Mouse (Mus musculus): Measurements from ENCODE around the gene Atp5k. TPM values are rescaled to one million over a fixed set of nuclear protein-coding genes. Genes with fewer than 3 reads are reported as not detected.

Gene Atp5k
- polyA plus RNA-seq, 1 experiment from 2014 or later = 398 TPM

DNA sequence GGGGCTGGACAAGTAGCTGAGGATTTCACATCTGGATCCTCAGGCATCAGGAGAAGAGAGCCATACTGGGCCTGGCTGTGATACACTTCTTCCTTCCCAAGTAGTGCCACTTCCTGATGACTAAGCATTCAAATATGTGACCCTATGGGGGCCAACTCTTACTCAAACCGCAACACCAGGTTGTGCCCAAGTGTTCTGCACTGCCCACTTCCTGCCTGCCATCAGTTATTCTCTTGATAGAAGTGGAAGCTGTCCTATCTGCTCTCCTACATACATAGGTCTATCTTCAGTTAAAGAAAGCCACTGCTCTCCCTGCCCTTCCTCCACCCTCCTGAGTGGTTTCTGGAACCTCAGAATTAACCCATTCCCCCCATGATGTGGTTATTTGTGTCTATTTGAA is 28.8 kb downstream of the Atp5k start:
- Histone ChIP-seq H3K36me3 (ENCODE audit: control insufficient read depth, insufficient read depth, low read length) (no peaks in the 10 kb centered on the region), H3K4me3 (ENCODE audit: low read length) (no peak overlapping the region), H3K27ac (ENCODE audit: low read depth, low read length) (no peak overlapping the region), H3K9ac (ENCODE audit: low read depth, low read length) (no peak overlapping the region), H3K4me1 (ENCODE audit: control insufficient read depth, insufficient read depth, low read length) (no peaks in the 10 kb centered on the region), H3K27me3 (ENCODE audit: control insufficient read depth, insufficient read depth, low read length) (no peaks in the 10 kb centered on the region; the same call in 1 of the 2 replicates), H3K9me3 (ENCODE audit: control insufficient read depth, low read length) (no peaks in the 10 kb centered on the region), H3K4me2 (replicated peaks; ENCODE audit: low read depth, low read length) (no peak overlapping the region)
- ATAC-seq (ENCODE audit: low FRiP score, low TSS enrichment) = no peak
- 67% methylated on average over 1 of the region's 1 CpGs for whole genome bisulfite sequencing

DNA sequence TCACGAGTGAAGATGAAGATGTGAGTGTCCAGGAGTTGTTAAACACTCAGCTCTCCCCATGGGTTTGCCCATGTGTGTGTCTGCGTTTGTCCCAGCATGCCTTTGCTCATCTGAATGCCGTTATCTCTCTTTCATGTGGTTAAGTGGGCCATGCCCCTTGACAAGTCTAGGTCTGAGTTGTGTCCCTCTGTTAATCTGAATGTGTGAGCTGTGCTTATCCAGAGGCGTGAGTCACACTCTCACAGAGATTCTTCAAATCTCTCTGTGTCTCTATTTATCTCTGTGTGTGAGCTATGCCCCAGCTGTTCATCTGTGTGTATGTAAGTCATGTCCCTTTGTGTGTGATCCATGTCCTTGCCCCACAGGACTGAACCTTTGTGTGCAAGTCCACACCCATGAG is 30.8 kb downstream of the Atp5k start:
- WGBS = 80% methylated on average over 4 of the region's 4 CpGs

DNA sequence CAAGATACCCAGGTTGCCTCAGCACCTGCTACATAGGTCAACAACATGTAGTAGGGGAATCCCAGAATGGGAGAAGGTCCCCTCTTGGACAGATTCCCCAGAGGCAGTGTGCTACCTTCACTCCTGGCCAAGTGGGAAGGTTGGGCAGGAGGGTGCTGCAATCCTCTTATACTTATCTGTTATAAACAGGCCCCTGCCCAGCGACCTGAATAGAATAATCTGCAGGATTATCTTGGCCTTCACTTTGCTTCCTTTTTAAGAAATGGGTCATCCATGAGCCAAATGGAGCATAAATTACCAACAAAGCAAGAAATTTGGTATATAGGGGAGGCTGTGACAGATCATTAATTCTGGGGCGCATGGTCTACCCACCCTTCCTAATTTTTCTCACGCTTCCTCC is 44.5 kb downstream of the Atp5k start:
- Histone ChIP-seq H3K4me3 (ENCODE audit: low read length) (no peak overlapping the region), H3K9ac (ENCODE audit: low read depth, low read length) (no peak overlapping the region), H3K4me2 (replicated peaks; ENCODE audit: low read depth, low read length) (no peak overlapping the region), H3K9me3 (ENCODE audit: control insufficient read depth, low read length) (no peaks in the 10 kb centered on the region), H3K4me1 (ENCODE audit: control insufficient read depth, insufficient read depth, low read length) (no peaks in the 10 kb centered on the region), H3K27ac (ENCODE audit: low read depth, low read length) (no peak overlapping the region), H3K27me3 (ENCODE audit: control insufficient read depth, insufficient read depth, low read length) (no peaks in the 10 kb centered on the region), H3K36me3 (ENCODE audit: control insufficient read depth, insufficient read depth, low read length) (no peaks in the 10 kb centered on the region)
- ATAC-seq (ENCODE audit: low FRiP score, low TSS enrichment) = no peak
- 66% methylated on average over 3 of the region's 3 CpGs for WGBS

More for the DNA sequence above, 30.8 kb downstream of the Atp5k start:
- no peaks in the 10 kb centered on the region for H3K36me3 ChIP-seq (ENCODE audit: control insufficient read depth, insufficient read depth, low read length)
- H3K27me3 ChIP-seq (ENCODE audit: control insufficient read depth, insufficient read depth, low read length) = no peaks in the 10 kb centered on the region
- H3K4me1 ChIP-seq (ENCODE audit: control insufficient read depth, insufficient read depth, low read length) = no peaks in the 10 kb centered on the region
- H3K9me3 ChIP-seq (ENCODE audit: control insufficient read depth, low read length) = no peaks in the 10 kb centered on the region
- no peak overlapping the region for H3K4me3 ChIP-seq (ENCODE audit: low read length)
- no peak overlapping the region for H3K9ac ChIP-seq (ENCODE audit: low read depth, low read length)
- H3K27ac ChIP-seq (ENCODE audit: low read depth, low read length) = no peak overlapping the region
- H3K4me2 ChIP-seq (replicated peaks; ENCODE audit: low read depth, low read length) = no peak overlapping the region
- no peak for ATAC-seq (ENCODE audit: low FRiP score, low TSS enrichment)

DNA sequence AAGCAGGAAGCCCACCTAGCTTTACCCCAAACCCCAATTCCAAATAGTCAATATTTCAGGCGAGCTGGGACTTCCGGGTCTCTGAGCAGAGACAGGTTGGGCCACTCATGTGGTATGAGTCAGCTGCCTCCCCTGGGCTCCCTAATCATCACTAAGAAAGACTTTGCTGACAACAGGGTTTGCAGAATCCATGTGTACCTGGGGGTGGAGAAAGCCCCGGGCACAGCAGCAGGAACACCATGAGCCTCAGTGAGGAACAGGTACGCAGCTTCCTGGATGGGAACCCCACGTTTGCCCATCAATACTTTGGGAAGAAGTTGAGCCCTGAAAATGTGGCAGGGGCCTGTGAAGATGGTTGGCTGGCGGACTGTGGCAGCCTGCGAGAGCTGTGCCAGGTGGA is 46.0 kb downstream of the Atp5k start, which contains the start of gene Pde6b:
TSS of gene Pde6b (plus strand) at position 191 of the 400 bp plus-strand sequence.
- ATAC-seq (ENCODE audit: low FRiP score, low TSS enrichment) = no peak
- no peak within 1 kb of the TSS for H3K4me3 ChIP-seq (ENCODE audit: low read length)
- no peak within 1 kb of the TSS for H3K9ac ChIP-seq (ENCODE audit: low read depth, low read length)
- 0 out of 2 replicates have a peak, but pooled peaks cover 2% of the 10 kb centered on the region for H3K27me3 ChIP-seq (ENCODE audit: control insufficient read depth, insufficient read depth, low read length)
- H3K4me2 ChIP-seq (replicated peaks; ENCODE audit: low read depth, low read length) = no peak within 1 kb of the TSS
- 76% methylated on average over 7 of the region's 7 CpGs for WGBS
- H3K36me3 ChIP-seq (ENCODE audit: control insufficient read depth, insufficient read depth, low read length) = no peaks in the 10 kb centered on the region
- no peaks in the 10 kb centered on the region for H3K4me1 ChIP-seq (ENCODE audit: control insufficient read depth, insufficient read depth, low read length)
- no peaks in the 10 kb centered on the region for H3K9me3 ChIP-seq (ENCODE audit: control insufficient read depth, low read length)
- no peak within 1 kb of the TSS for H3K27ac ChIP-seq (ENCODE audit: low read depth, low read length)

DNA sequence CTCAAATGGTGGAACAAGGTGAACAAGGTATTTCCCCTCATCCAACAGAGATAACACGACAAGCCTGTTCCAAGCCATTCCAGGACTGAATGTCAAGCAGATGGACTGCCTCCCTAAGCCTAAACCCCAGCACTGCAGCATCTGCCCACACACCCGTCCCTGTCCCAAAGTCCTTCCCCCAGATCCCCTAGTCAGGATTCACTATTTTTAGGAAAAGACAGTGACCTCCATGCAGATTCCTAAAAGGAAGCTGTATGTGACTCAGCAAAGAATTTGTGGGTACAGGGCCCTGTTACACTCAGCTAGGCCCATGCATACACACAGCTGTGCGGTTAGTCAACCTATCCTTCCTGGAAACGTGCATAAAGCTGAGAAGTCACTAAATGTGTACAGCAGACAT is 47.8 kb downstream of the Atp5k start:
- Histone ChIP-seq H3K4me1 (ENCODE audit: control insufficient read depth, insufficient read depth, low read length) (no peaks in the 10 kb centered on the region), H3K27ac (ENCODE audit: low read depth, low read length) (no peak overlapping the region), H3K9me3 (ENCODE audit: control insufficient read depth, low read length) (no peaks in the 10 kb centered on the region), H3K9ac (ENCODE audit: low read depth, low read length) (no peak overlapping the region), H3K27me3 (ENCODE audit: control insufficient read depth, insufficient read depth, low read length) (0 out of 2 replicates have a peak, but pooled peaks cover 2% of the 10 kb centered on the region), H3K36me3 (ENCODE audit: control insufficient read depth, insufficient read depth, low read length) (no peaks in the 10 kb centered on the region), H3K4me3 (ENCODE audit: low read length) (no peak overlapping the region), H3K4me2 (replicated peaks; ENCODE audit: low read depth, low read length) (no peak overlapping the region)
- WGBS = 67% methylated on average over 4 of the region's 4 CpGs
- ATAC-seq (ENCODE audit: low FRiP score, low TSS enrichment) = no peak

DNA sequence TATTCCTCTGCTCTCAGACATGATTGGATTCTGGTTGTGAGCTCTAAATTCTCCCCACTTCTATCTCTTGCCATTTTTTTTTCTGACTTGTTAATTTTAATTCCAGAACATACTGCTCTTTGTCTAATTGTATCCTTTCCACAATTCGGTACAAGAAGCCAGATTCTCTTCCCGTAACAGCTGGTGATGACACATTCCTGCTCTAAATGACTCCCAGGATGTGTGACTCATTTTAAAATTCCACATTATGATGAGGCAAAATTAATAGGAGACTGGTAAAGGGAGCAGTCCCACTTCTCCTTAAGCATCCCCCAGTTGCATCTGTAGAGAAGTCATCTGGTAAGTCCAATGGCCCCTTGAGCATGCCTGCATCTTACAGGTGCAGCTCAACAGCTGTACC is 48.6 kb downstream of the Atp5k start:
- H3K27me3 ChIP-seq (ENCODE audit: control insufficient read depth, insufficient read depth, low read length) = 0 out of 2 replicates have a peak, but pooled peaks cover 2% of the 10 kb centered on the region
- no peak overlapping the region for H3K9ac ChIP-seq (ENCODE audit: low read depth, low read length)
- no peaks in the 10 kb centered on the region for H3K9me3 ChIP-seq (ENCODE audit: control insufficient read depth, low read length)
- ATAC-seq (ENCODE audit: low FRiP score, low TSS enrichment) = no peak
- no peaks in the 10 kb centered on the region for H3K4me1 ChIP-seq (ENCODE audit: control insufficient read depth, insufficient read depth, low read length)
- H3K36me3 ChIP-seq (ENCODE audit: control insufficient read depth, insufficient read depth, low read length) = no peaks in the 10 kb centered on the region
- H3K4me3 ChIP-seq (ENCODE audit: low read length) = no peak overlapping the region
- H3K27ac ChIP-seq (ENCODE audit: low read depth, low read length) = no peak overlapping the region
- H3K4me2 ChIP-seq (replicated peaks; ENCODE audit: low read depth, low read length) = no peak overlapping the region
- WGBS = 86% methylated on average over 2 of the region's 2 CpGs

Other genes with a start within 250 kb of the Atp5k start
- 37.2 and 49.9 TPM in 2 replicates for gene Dr1, start 165.6 kb downstream of the Atp5k start, polyA plus RNA-seq (2014; fragmentation: Nextera tagmentation; extraction: Ambion mirVana)
- gene Pigg, start 121.8 kb downstream of the Atp5k start, polyA plus RNA-seq (2014; fragmentation: Nextera tagmentation; extraction: Ambion mirVana) = 2.5 and 3.1 TPM in 2 replicates
- gene Gm42517, start 66.5 kb downstream of the Atp5k start, polyA plus RNA-seq (2014; fragmentation: Nextera tagmentation; extraction: Ambion mirVana) = not detected in 2 replicates
- 0.23 and 0.27 TPM in 2 replicates for gene Pde6b, start 46.1 kb downstream of the Atp5k start, polyA plus RNA-seq (2014; fragmentation: Nextera tagmentation; extraction: Ambion mirVana)
- gene Mfsd7a, start 14.4 kb upstream of the Atp5k start, polyA plus RNA-seq (2014; fragmentation: Nextera tagmentation; extraction: Ambion mirVana) = 0.30 and 0.40 TPM in 2 replicates
- 17.2 and 28.2 TPM in 2 replicates for gene Pcgf3, start 26.8 kb upstream of the Atp5k start, polyA plus RNA-seq (2014; fragmentation: Nextera tagmentation; extraction: Ambion mirVana)
- gene Cplx1, start 115.6 kb upstream of the Atp5k start, polyA plus RNA-seq (2014; fragmentation: Nextera tagmentation; extraction: Ambion mirVana) = 0.17 and 0.23 TPM in 2 replicates
- 30.4 and 48.8 TPM in 2 replicates for gene Gak, start 195.3 kb upstream of the Atp5k start, polyA plus RNA-seq (2014; fragmentation: Nextera tagmentation; extraction: Ambion mirVana)
- 23.0 and 29.0 TPM in 2 replicates for gene Tmem175, start 195.3 kb upstream of the Atp5k start, polyA plus RNA-seq (2014; fragmentation: Nextera tagmentation; extraction: Ambion mirVana)
- gene Idua, start 225.9 kb upstream of the Atp5k start, polyA plus RNA-seq (2014; fragmentation: Nextera tagmentation; extraction: Ambion mirVana) = 11.0 and 11.3 TPM in 2 replicates
- 5.0 and 9.1 TPM in 2 replicates for gene Dgkq, start 235.2 kb upstream of the Atp5k start, polyA plus RNA-seq (2014; fragmentation: Nextera tagmentation; extraction: Ambion mirVana)
- 0.80 and 1.5 TPM in 2 replicates for gene Slc26a1, start 241.1 kb upstream of the Atp5k start, polyA plus RNA-seq (2014; fragmentation: Nextera tagmentation; extraction: Ambion mirVana)